In the genomic region with DNA sequence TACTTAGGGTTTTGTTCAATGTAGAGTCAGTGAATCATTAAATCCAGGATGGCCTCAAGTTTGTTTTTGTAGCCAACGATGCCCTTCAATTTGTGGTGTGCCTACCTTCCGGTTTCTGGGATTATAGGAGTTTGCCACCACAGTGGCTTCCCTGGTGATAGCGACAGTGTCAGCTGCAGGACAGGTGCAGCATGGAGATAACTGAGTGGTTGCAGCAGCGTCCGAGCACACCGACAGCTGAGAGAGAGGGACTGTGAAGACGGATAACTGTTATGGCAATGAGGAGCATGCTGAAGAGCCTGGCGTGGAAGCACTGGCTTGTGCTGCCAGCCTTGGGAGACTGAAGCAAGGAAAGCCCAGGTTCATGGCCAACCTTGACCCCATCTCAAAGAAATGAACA, we compare ENCODE assay signal across 19 mouse cellular contexts. TPM values are rescaled to one million over a fixed set of nuclear protein-coding genes. Genes with fewer than 3 reads are reported as not detected.
DNase-seq lines count a peak whose midpoint lies in the region; ATAC-seq and TF ChIP-seq lines count a peak whose summit lies in the region.
"Had no signal": no experiment of that assay in that cellular context is flagged by ENCODE, and none has a peak within 500 bp of the region (broad histone marks: within the 10 kb centered on the region; RNA-seq: fewer than 3 reads in every experiment).

No protein-coding gene starts in this region.

- no peak overlapping the region for H3K9ac ChIP-seq in liver, embryonic 14.5 days (replicated peaks)
- no peak overlapping the region for H3K9ac ChIP-seq in forebrain, embryonic 15.5 days (replicated peaks)
- H3K9ac ChIP-seq: heart, embryonic 13.5 days; hindbrain, embryonic 12.5 days had no signal

- peak; percentile 17 for DNase-seq in liver
- DNase-seq in liver, embryonic 14.5 days (ENCODE audit: low read depth in 3 of 3, low spot score in 3 of 3) = no peak
- no peak for DNase-seq in left cerebral cortex, adult 8-10 months (ENCODE audit: low spot score in 2 of 2)
- no peak for DNase-seq in gastrocnemius, postnatal 25 days
- DNase-seq in right cerebral cortex, postnatal 25 days = no peak
- DNase-seq: adrenal gland, adult 2 months; adrenal gland, postnatal 25 days; cerebellum, adult 2 months; cerebellum, postnatal 10 days; gastrocnemius, postnatal 10 days; heart, postnatal 36 days had no signal

- TF ChIP-seq CTCF in liver, embryonic 14.5 days (IDR thresholded peaks at IDR 0.05; ENCODE audit: low read depth) = no peak

- 49% methylated on average over 8 of the region's 8 CpGs for WGBS in liver, embryonic 14.5 days (ENCODE audit: insufficient replicate concordance)
- 92% methylated on average over 8 of the region's 8 CpGs for WGBS in forebrain, embryonic 15.5 days

- H3K9me3 ChIP-seq in liver, embryonic 14.5 days (ENCODE audit: control insufficient read depth, low read length) = no peaks in the 10 kb centered on the region
- no peaks in the 10 kb centered on the region for H3K9me3 ChIP-seq in forebrain, embryonic 15.5 days
- H3K9me3 ChIP-seq: embryonic facial prominence, embryonic 10.5 days; heart, embryonic 13.5 days; hindbrain, embryonic 12.5 days had no signal

- no peak overlapping the region for H3K4me3 ChIP-seq in liver, embryonic 14.5 days (ENCODE audit: insufficient read depth in 1 of 2, low read depth in 2 of 2, low read length in 2 of 2)
- H3K4me3 ChIP-seq in forebrain, embryonic 15.5 days = no peak overlapping the region
- H3K4me3 ChIP-seq: embryonic facial prominence, embryonic 10.5 days; erythroblast, embryonic 14.5 days; heart, embryonic 13.5 days; hindbrain, embryonic 12.5 days had no signal

- no peak overlapping the region for H3K27ac ChIP-seq in liver, embryonic 14.5 days
- no peak overlapping the region for H3K27ac ChIP-seq in forebrain, embryonic 15.5 days (replicated peaks)
- H3K27ac ChIP-seq: embryonic facial prominence, embryonic 10.5 days; heart, embryonic 13.5 days; hindbrain, embryonic 12.5 days had no signal

- H3K4me2 ChIP-seq in liver, embryonic 14.5 days (ENCODE audit: low read depth) = no peak overlapping the region
- no peak overlapping the region for H3K4me2 ChIP-seq in forebrain, embryonic 15.5 days (replicated peaks)
- H3K4me2 ChIP-seq: heart, embryonic 13.5 days; hindbrain, embryonic 12.5 days had no signal

- H3K27me3 ChIP-seq in liver, embryonic 14.5 days (ENCODE audit: control insufficient read depth, insufficient read depth, low read length) = no peaks in the 10 kb centered on the region
- H3K27me3 ChIP-seq in forebrain, embryonic 15.5 days = no peaks in the 10 kb centered on the region
- H3K27me3 ChIP-seq: heart, embryonic 13.5 days; hindbrain, embryonic 12.5 days had no signal

- peak; percentile 56 for TF ChIP-seq EP300 in liver, embryonic 14.5 days (IDR thresholded peaks at IDR 0.05; ENCODE audit: low read depth)

- peaks cover 77% of the 10 kb centered on the region for H3K36me3 ChIP-seq in liver, embryonic 14.5 days (replicated peaks; ENCODE audit: control insufficient read depth, insufficient read depth, low read depth)
- H3K36me3 ChIP-seq in forebrain, embryonic 15.5 days = peaks cover 68% of the 10 kb centered on the region

- peak; percentile 80 for ATAC-seq in liver, embryonic 14.5 days (ENCODE audit: insufficient read depth)
- 0 out of 2 replicates have a peak, but pooled peaks have one; percentile 33 for ATAC-seq in megakaryocyte progenitor cell, adult 5-6 weeks (replicated peaks; ENCODE audit: poor library complexity)
- no peak for ATAC-seq in forebrain, embryonic 15.5 days (replicated peaks)
- ATAC-seq: forebrain, embryonic 16.5 days; hindbrain, embryonic 16.5 days had no signal

- no peaks in the 10 kb centered on the region for H3K4me1 ChIP-seq in liver, embryonic 14.5 days (replicated peaks; ENCODE audit: control insufficient read depth in 2 of 2, insufficient read depth in 2 of 2, low read length in 1 of 2)
- no peaks in the 10 kb centered on the region for H3K4me1 ChIP-seq in forebrain, embryonic 15.5 days
- H3K4me1 ChIP-seq: embryonic facial prominence, embryonic 10.5 days; heart, embryonic 13.5 days; hindbrain, embryonic 12.5 days had no signal

RNA-seq across cellular contexts. Expression of a gene that starts 22.6 kb away (rescaled TPM):
- polyA plus RNA-seq in liver, embryonic 14.5 days (2012; rRNA removed) = 29.4 and 41.9 TPM in 2 replicates
- polyA plus RNA-seq in liver, embryonic 14.5 days (2014; fragmentation: Nextera tagmentation; extraction: Ambion mirVana) = 48.4 and 53.4 TPM in 2 replicates
- 136 and 143 TPM in 2 replicates for total RNA-seq in megakaryocyte progenitor cell, adult 5-6 weeks (2015)
- total RNA-seq in megakaryocyte progenitor cell, adult 5-6 weeks (2017) = 203 and 208 TPM in 2 replicates
- 82.3 and 84.0 TPM in 2 replicates for polyA plus RNA-seq in forebrain, embryonic 15.5 days (2015; fragmentation: Nextera tagmentation; extraction: Ambion mirVana)
- total RNA-seq in left cerebral cortex, adult 8-10 months (2022) = 100 to 1,000 TPM; 104 to 116 (median 106) TPM
- total RNA-seq in gastrocnemius, postnatal 25 days (2021) = 10 to 100 TPM; 96.2 to 99.5 TPM
